Mouse (Mus musculus) forebrain, embryonic 12.5 days (tissue): ENCODE data around the gene Gpm6b. TPM values are rescaled to one million over a fixed set of nuclear protein-coding genes. Genes with fewer than 3 reads are reported as not detected.

ENCODE experiments used
- ATAC-seq: fragments of 200-750 bp; cut with Nextera tagmentation; 2 replicates; pipeline ENCODE4 v1.8.0; 2017; ENCODE audit warnings: moderate TSS enrichment; ENCODE audit not compliant: low FRiP score
- H3K27ac ChIP-seq: fragments of 300-500 bp; sonication (generic); 2 replicates; pipeline ENCODE4 v1.5.1; 2016; ENCODE audit warnings: mild to moderate bottlenecking
- H3K27me3 ChIP-seq: fragments of 300-500 bp; sonication (generic); 2 replicates; pipeline ENCODE4 v1.6.1; 2016; ENCODE audit warnings: mild to moderate bottlenecking
- H3K36me3 ChIP-seq: fragments of 300-500 bp; sonication (generic); replicated peaks from 2 replicates; pipeline ENCODE4 v1.6.1; 2016; ENCODE audit warnings: mild to moderate bottlenecking
- H3K4me1 ChIP-seq: fragments of 300-500 bp; sonication (generic); 2 replicates; pipeline ENCODE4 v1.6.1; 2016
- H3K4me2 ChIP-seq: fragments of 300-500 bp; sonication (generic); 2 replicates; pipeline ENCODE4 v1.6.1; 2016; ENCODE audit warnings: mild to moderate bottlenecking, moderate library complexity
- H3K4me3 ChIP-seq: fragments of 300-500 bp; sonication (generic); replicated peaks from 2 replicates; pipeline ENCODE4 v1.5.1; 2016; ENCODE audit warnings: mild to moderate bottlenecking
- H3K9ac ChIP-seq: fragments of 300-500 bp; sonication (generic); 2 replicates; pipeline ENCODE4 v1.6.1; 2016; ENCODE audit warnings: mild to moderate bottlenecking
- H3K9me3 ChIP-seq: fragments of 300-500 bp; sonication (generic); 2 replicates; pipeline ENCODE4 v1.6.1; 2016
- WGBS: fragments of 180-500 bp; shearing (Covaris S2); methylation state at CpG from one replicate; pipeline ENCODE4 v1.1.7; 2016; 5-methylcytosine and 5-hydroxymethylcytosine counted together
- polyA plus RNA-seq: library from polyadenylated mRNA; unstranded; fragments of >200 nt; fragmentation: Nextera tagmentation; extraction: Ambion mirVana; gene quantifications from 2 replicates; pipeline ENCODE4 v1.2.1, GENCODE M21; 2016

The Gpm6b gene
- polyA plus RNA-seq, 1 experiment from 2014 or later = 226 TPM

DNA sequence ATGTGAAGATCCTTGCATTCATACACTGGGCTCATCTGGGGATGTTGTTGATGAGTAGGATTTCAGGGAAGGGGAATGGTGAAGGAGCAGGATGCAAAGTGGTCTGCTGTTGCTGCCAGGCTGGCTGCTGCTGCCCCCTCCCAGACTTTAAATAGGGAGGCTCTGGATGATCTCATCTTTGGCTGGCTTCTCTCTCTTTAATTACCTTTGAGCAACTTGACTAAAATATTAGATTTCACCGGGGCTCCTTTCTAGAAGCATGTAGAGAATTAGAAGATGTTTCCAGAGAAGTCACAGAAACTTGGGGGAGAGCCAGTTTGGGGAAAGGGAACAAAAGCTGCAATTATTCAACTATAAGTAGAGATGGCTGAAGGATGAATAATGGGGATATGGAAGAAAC, 76.5 kb downstream of the Gpm6b start:
- H3K27me3 ChIP-seq = peaks cover 24% of the 10 kb centered on the region
- H3K27ac ChIP-seq = 0 out of 2 replicates have a peak overlapping the region, but pooled peaks have one; percentile 74
- H3K9me3 ChIP-seq = no peaks in the 10 kb centered on the region
- peaks cover 10% of the 10 kb centered on the region for H3K4me1 ChIP-seq
- no peaks in the 10 kb centered on the region for H3K36me3 ChIP-seq
- no peak overlapping the region for H3K4me3 ChIP-seq
- WGBS = 56% methylated on average over 1 of the region's 1 CpGs
- no peak overlapping the region for H3K9ac ChIP-seq
- no peak overlapping the region for H3K4me2 ChIP-seq
- no peak for ATAC-seq

GRCm38 (mm10) chrX:166316552-166317375, 78.1 kb downstream of the Gpm6b start:
- Histone ChIP-seq H3K4me1 (peaks cover 10% of the 10 kb centered on the region), H3K4me3 (no peak overlapping the region), H3K4me2 (no peak overlapping the region), H3K27me3 (peaks cover 30% of the 10 kb centered on the region), H3K36me3 (no peaks in the 10 kb centered on the region), H3K9me3 (no peaks in the 10 kb centered on the region), H3K9ac (no peak overlapping the region), H3K27ac (peak overlapping the region; percentile 81)
- peak; percentile 86 for ATAC-seq
- WGBS = 31% methylated on average over 7 of the region's 7 CpGs

DNA sequence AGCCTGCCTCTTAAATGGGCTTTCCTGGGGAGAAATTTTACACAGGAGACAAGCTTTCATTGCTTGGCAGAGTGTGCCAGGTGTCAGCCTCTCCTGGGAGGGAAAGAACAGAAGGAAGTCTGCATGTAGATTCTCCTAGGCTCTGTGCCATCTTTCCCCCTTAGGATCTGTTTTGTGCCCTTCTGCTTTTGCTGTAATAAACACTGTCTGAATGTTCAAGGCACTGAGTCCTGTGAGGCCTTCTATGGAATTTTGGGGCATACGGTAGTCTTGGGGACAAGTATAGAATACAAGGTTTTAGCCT, 78.6 kb downstream of the Gpm6b start:
- ATAC-seq = no peak
- Histone ChIP-seq H3K4me1 (peaks cover 10% of the 10 kb centered on the region), H3K4me3 (no peak overlapping the region), H3K9me3 (no peaks in the 10 kb centered on the region), H3K9ac (no peak overlapping the region), H3K27ac (peak overlapping the region; percentile 81), H3K4me2 (no peak overlapping the region), H3K27me3 (peaks cover 28% of the 10 kb centered on the region), H3K36me3 (no peaks in the 10 kb centered on the region)
- WGBS = 93% methylated on average over 1 of the region's 1 CpGs

DNA sequence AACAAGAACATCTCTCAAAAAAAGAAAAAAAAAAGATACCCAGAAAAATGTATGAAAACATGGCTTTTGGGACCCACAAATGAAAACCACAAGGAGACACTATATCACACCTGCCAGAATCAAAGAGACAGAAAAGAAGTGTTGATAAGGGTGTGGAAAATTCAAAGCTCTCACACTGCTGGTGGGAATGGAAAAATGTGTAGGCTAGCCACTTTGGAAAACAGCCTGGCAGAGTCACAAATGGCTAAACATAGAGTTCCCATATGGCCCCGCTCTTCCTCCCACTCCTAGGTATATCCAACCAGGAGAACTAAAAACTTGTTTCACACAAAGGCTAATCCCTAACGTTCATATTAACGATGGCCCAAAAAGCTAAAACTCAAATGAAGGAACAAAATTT, 84.5 kb downstream of the Gpm6b start:
- H3K4me2 ChIP-seq = no peak overlapping the region
- no peak overlapping the region for H3K4me3 ChIP-seq
- H3K4me1 ChIP-seq = peaks cover 13% of the 10 kb centered on the region
- H3K27me3 ChIP-seq = peaks cover 18% of the 10 kb centered on the region; the same call in 1 of the 2 replicates
- no peak overlapping the region for H3K9ac ChIP-seq
- no peaks in the 10 kb centered on the region for H3K36me3 ChIP-seq
- WGBS = 90% methylated on average over 3 of the region's 3 CpGs
- no peaks in the 10 kb centered on the region for H3K9me3 ChIP-seq
- ATAC-seq = no peak
- H3K27ac ChIP-seq = no peak overlapping the region

GRCm38 (mm10) chrX:166327621-166328020, 88.9 kb downstream of the Gpm6b start:
- WGBS = 48% methylated on average over 5 of the region's 5 CpGs
- H3K27me3 ChIP-seq = peaks cover 22% of the 10 kb centered on the region
- H3K4me3 ChIP-seq = no peak overlapping the region
- no peak overlapping the region for H3K4me2 ChIP-seq
- H3K9me3 ChIP-seq = no peaks in the 10 kb centered on the region
- ATAC-seq = no peak; the same call in 1 of the 2 replicates
- H3K4me1 ChIP-seq = peaks cover 17% of the 10 kb centered on the region
- no peak overlapping the region for H3K9ac ChIP-seq
- no peaks in the 10 kb centered on the region for H3K36me3 ChIP-seq
- H3K27ac ChIP-seq = peak overlapping the region; percentile 91

DNA sequence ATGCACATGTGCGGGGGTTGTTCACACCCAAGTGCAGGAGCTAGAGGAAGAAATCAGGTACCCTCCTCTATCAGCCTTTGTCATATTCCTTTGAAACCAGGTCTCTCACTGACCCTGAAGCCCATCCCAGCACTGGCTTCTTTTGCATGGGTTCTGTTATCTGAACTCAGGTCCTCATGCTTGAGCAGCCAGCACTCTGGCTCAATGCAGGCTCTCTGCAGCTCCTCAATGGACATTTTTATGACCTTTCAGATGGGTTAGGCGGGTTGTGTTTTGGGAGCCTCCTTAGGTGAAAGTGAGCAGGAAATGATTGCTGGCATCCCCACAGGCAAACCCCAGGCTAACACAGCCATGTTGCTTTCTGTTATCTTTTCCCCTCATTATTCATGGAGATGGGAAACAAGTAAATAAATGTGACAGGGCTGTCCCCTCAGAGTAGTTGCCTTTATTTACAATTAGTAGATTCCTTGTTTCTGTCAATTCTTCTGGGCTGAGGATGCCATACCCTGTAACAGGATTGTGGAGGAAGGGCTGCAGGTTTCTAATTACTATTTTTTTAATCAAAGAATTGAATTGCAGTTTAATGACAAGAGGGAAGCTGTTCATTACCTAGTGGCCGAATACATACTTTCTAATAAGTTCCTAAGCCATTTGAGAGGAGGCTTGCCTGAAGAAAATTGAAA, 89.6 kb downstream of the Gpm6b start:
- peaks cover 20% of the 10 kb centered on the region for H3K27me3 ChIP-seq

DNA sequence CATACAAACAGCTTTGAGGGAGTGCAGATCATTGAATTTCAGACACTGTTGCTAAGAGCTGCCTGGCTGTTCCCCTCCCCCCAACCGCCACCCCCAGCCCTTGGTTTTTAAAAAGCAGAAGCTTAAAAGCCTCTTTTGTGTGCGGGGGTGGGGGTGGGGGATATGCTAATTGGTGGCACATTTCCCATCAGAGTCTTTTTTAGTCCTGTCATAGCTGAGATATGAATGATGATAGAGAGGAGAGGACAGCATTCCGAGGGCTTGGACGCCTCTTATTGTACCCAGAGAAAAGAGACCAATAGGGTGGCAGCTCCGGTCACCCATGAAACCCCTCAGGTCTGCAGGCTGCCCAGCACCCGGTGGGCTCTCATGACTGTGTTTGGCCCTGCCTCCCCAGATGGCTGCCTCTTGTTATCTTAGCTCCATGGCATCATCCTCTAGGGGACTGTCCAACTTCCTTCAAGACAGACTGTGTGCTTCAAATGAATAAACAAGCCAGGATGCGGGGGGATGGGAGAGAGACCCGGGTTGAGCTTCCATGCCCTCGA, 90.3 kb downstream of the Gpm6b start:
- Histone ChIP-seq H3K4me1 (peaks cover 17% of the 10 kb centered on the region), H3K36me3 (no peaks in the 10 kb centered on the region), H3K9me3 (no peaks in the 10 kb centered on the region), H3K4me2 (peak overlapping the region; percentile 22), H3K4me3 (no peak overlapping the region), H3K27ac (peak overlapping the region; percentile 91), H3K9ac (no peak overlapping the region), H3K27me3 (peaks cover 20% of the 10 kb centered on the region)
- 14% methylated on average over 9 of the region's 9 CpGs for WGBS
- ATAC-seq = peak; percentile 94

More for the DNA sequence above, 89.6 kb downstream of the Gpm6b start:
- ATAC-seq = peak; percentile 28
- no peak overlapping the region for H3K4me3 ChIP-seq
- H3K4me1 ChIP-seq = peaks cover 17% of the 10 kb centered on the region
- H3K9me3 ChIP-seq = no peaks in the 10 kb centered on the region
- H3K4me2 ChIP-seq = peak overlapping the region; percentile 22
- H3K36me3 ChIP-seq = no peaks in the 10 kb centered on the region
- H3K27ac ChIP-seq = peak overlapping the region; percentile 91
- WGBS = 35% methylated on average over 3 of the region's 3 CpGs
- H3K9ac ChIP-seq = no peak overlapping the region

GRCm38 (mm10) chrX:166334516-166335136, 95.9 kb downstream of the Gpm6b start:
- Histone ChIP-seq H3K27ac (no peak overlapping the region), H3K9me3 (no peaks in the 10 kb centered on the region), H3K27me3 (peaks cover 25% of the 10 kb centered on the region), H3K4me3 (no peak overlapping the region), H3K4me1 (no peaks in the 10 kb centered on the region), H3K4me2 (no peak overlapping the region), H3K36me3 (no peaks in the 10 kb centered on the region), H3K9ac (no peak overlapping the region)
- ATAC-seq = no peak
- WGBS = 85% methylated on average over 6 of the region's 6 CpGs

DNA sequence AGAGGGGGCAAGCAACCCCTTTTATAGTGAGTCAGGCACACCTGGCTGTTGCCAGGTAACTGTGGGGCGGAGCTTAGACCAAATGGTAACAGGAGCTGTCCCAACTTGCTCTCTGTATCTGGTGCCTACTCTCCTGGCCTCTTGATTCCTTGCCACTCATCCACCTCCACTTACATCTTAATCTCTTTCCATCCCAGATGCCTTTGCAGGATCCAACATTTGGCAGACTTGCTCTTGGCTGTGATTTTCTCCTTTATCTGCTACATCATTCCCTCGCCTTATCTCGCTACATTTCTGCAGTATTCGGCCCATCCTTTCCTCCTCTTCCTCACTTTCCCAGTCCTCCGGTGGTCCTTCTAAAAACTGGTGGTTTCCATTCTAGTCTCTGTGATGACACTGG, 99.6 kb downstream of the Gpm6b start:
- no peaks in the 10 kb centered on the region for H3K9me3 ChIP-seq
- H3K36me3 ChIP-seq = no peaks in the 10 kb centered on the region
- no peak overlapping the region for H3K27ac ChIP-seq
- H3K27me3 ChIP-seq = peaks cover 25% of the 10 kb centered on the region
- no peak overlapping the region for H3K9ac ChIP-seq
- H3K4me3 ChIP-seq = no peak overlapping the region
- ATAC-seq = no peak
- H3K4me1 ChIP-seq = peaks cover 3% of the 10 kb centered on the region; the same call in 1 of the 2 replicates
- WGBS = 95% methylated on average over 5 of the region's 5 CpGs
- H3K4me2 ChIP-seq = no peak overlapping the region

- peaks cover 25% of the 10 kb centered on the region for H3K27me3 ChIP-seq
- no peak overlapping the region for H3K4me2 ChIP-seq
- no peak overlapping the region for H3K27ac ChIP-seq
- H3K4me3 ChIP-seq = no peak overlapping the region
- no peaks in the 10 kb centered on the region for H3K9me3 ChIP-seq
- WGBS = 92% methylated on average over 9 of the region's 9 CpGs
- no peak overlapping the region for H3K9ac ChIP-seq
- ATAC-seq = no peak
- no peaks in the 10 kb centered on the region for H3K36me3 ChIP-seq
- peaks cover 3% of the 10 kb centered on the region; the same call in 1 of the 2 replicates for H3K4me1 ChIP-seq
These were observed 100.2 kb downstream of the Gpm6b start for GRCm38 (mm10) chrX:166338784-166339520.

GRCm38 (mm10) chrX:166339911-166340310, 101.2 kb downstream of the Gpm6b start:
- Histone ChIP-seq H3K4me3 (no peak overlapping the region), H3K4me2 (no peak overlapping the region), H3K27me3 (peaks cover 17% of the 10 kb centered on the region), H3K9me3 (no peaks in the 10 kb centered on the region), H3K36me3 (no peaks in the 10 kb centered on the region), H3K4me1 (peaks cover 3% of the 10 kb centered on the region; the same call in 1 of the 2 replicates), H3K27ac (no peak overlapping the region), H3K9ac (no peak overlapping the region)
- 91% methylated on average over 4 of the region's 4 CpGs for WGBS
- ATAC-seq = no peak

- peaks cover 3% of the 10 kb centered on the region; the same call in 1 of the 2 replicates for H3K4me1 ChIP-seq
- ATAC-seq = no peak
- no peaks in the 10 kb centered on the region for H3K9me3 ChIP-seq
- no peak overlapping the region for H3K9ac ChIP-seq
- no peaks in the 10 kb centered on the region for H3K36me3 ChIP-seq
- H3K27ac ChIP-seq = no peak overlapping the region
- H3K4me2 ChIP-seq = no peak overlapping the region
- H3K27me3 ChIP-seq = peaks cover 13% of the 10 kb centered on the region
- H3K4me3 ChIP-seq = no peak overlapping the region
- WGBS = 90% methylated on average over 6 of the region's 6 CpGs
These were observed 103.1 kb downstream of the Gpm6b start for GRCm38 (mm10) chrX:166341795-166342194.
